Mouse (Mus musculus) regulatory T cell (primary cell): Measurements from ENCODE around the gene Gm15737.

Experiments used
- in situ Hi-C: fragments of 300-600 bp; cut with MboI, MseI; formaldehyde crosslinking; loops from one replicate; pipeline ENCODE4 v1.15.1; 2025; ENCODE audit warnings: high pct_unique_total_duplicates

Gene Gm15737

GRCm38 (mm10) chr6:92869089-92869581, at the start of gene Gm15737:
Gene Gm15737 (plus strand): TSS chr6:92869357.
- in situ Hi-C loops, result no loop called here

- in situ Hi-C loops, result no loop called here
Observed at GRCm38 (mm10) chr6:92821606-92822005, 47.6 kb upstream of the Gm15737 start.

GRCm38 (mm10) chr6:92822006-92822405, 47.2 kb upstream of the Gm15737 start:
- in situ Hi-C loops, result no loop called here

- in situ Hi-C loops, result no loop called here
Observed at GRCm38 (mm10) chr6:92823991-92824390, 45.2 kb upstream of the Gm15737 start.

- in situ Hi-C loops, result no loop called here
Observed at GRCm38 (mm10) chr6:92826561-92826960, 42.6 kb upstream of the Gm15737 start.

GRCm38 (mm10) chr6:92827360-92827759, 41.8 kb upstream of the Gm15737 start:
- in situ Hi-C loops, result no loop called here

- in situ Hi-C loops, result no loop called here
Observed at GRCm38 (mm10) chr6:92829148-92829547, 40.0 kb upstream of the Gm15737 start.

GRCm38 (mm10) chr6:92831106-92831505, 38.1 kb upstream of the Gm15737 start:
- in situ Hi-C loops, result no loop called here

DNA sequence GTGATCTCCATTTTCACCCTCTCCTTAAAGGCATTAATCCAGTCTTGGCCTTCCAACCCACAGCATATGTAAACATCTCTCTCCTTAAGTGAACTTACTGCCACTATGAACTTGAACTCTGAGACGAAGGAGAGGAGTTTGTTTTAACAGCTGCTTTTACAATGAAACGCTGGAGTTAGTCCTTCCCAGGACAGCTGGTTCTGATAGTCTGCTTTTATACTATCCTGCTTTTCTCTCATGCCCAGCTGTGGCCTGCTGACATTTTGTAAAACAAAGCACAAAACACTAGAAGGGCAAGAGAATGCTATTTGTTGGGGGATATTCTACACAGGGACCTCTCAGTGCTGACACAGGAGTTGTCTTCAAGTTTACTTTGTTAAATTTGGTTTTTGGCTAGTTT, 27.2 kb upstream of the Gm15737 start:
- in situ Hi-C loops, result no loop called here

DNA sequence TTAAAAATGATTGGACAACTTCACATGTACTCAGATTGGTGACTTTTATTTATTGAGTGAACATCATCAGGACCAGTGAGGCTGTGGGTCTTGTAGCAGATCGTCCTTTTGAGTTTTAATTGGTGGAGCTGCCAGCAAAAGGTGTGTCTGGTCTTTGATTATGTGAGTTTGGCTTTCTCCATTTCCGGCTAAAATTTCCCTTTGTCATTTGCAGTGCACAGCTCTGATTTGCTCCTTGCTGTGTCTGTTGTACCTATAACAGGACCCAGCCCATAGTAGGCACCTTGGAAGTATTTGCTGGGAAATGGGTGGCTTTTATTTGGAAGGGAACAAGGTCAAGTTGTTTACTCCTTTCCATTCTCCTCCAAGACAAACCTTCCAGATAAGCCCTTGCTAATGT, 25.7 kb upstream of the Gm15737 start:
- in situ Hi-C loops, result no loop called here

DNA sequence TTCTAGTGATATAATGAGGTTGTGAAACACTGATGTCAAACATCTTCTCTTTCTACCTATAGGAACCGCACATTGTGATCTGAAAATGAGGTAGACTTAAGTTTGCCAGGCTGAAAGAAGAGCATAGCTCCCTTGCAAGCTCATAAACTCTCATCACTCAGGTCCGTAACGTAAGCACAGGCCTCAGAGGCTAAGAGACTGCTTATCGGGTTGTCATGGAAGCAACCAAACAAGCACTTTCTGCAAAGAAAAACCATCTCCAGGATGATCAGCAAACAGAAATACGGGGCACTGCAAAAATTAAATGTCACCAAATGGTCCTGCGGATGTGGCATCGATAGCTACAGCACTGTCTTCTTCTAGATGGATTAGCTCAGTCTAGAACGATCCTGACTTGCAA, 23.3 kb upstream of the Gm15737 start:
- in situ Hi-C loops, result no loop called here

- in situ Hi-C loops, result no loop called here
Observed at GRCm38 (mm10) chr6:92846614-92847013, 22.5 kb upstream of the Gm15737 start.

- in situ Hi-C loops, result no loop called here
Observed at GRCm38 (mm10) chr6:92849208-92849607, 19.9 kb upstream of the Gm15737 start.

- in situ Hi-C loops, result no loop called here
Observed at GRCm38 (mm10) chr6:92850250-92850649, 18.9 kb upstream of the Gm15737 start.

GRCm38 (mm10) chr6:92854873-92855272, 14.3 kb upstream of the Gm15737 start:
- in situ Hi-C loops, result no loop called here

DNA sequence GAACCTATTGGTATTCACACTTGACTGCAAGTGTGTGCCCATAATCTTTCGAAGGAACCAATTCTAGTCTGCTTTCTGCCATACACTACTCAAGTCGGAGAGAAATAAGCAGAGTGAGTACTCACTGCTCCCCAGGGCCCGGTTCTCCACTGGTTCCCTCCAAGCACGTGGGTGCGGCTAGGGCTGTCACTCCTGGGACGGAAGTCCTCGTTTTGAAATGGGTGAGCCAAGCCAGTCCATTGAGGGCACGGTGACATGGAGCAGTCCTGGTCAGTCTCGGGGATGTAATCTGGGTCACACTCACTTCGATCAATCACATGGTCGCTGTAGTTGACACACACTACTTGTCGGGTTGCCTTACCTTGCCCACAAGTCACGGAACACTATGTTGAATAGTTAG, 11.4 kb upstream of the Gm15737 start:
- in situ Hi-C loops, result no loop called here

- in situ Hi-C loops, result no loop called here
Observed at GRCm38 (mm10) chr6:92858721-92859510, 10.2 kb upstream of the Gm15737 start.

DNA sequence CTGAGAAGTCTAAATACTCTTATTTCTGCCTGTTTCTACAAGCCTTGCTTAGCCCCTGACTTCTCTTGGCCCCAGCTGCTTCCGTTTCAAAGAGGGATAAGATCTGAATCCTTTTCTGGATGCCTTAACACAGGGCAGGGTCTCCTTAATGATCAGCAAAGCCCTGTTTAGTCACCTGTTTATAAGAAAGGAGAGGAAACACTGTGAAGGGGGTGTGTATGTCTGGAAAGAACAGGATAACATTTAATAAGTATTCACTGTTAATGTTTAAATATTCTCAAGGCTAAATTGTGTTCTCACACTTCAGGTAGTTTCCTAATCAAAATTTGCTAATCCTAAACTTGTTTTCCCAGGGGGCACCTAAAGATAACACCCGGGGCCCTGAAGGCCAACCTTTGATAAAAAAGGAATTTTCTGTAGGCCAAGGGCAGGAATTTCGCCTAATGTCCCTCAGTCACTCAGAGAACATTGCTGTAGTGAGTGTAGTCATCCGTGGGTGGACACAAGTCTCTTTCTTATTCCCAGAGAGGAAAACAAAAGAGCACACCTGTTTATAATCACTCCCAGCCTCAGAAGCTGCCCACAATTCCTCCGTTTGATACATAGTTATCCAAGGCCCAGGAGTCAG, 8.8 kb upstream of the Gm15737 start:
- in situ Hi-C loops, result no loop called here

DNA sequence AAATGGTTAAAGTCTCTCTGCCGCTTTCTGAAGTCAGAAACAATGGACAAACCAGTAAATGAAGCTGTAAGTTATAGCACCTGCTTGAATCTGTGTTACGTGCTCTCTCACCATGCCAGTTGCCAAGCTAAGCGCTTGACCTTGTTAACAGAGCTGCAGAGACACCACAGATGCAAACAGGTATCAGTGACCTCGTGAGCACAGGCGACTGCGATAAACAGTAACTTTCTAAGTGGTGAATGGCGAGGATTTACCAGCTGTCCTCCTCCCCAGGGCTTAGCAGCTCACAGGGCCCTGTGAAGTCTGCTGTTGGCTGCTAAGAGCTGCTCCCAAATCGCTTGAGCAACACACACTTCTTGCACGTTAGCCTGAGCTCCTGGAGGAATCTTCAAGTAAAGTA, 6.6 kb upstream of the Gm15737 start:
- in situ Hi-C loops, result no loop called here

GRCm38 (mm10) chr6:92869582-92870219, 544 bp downstream of the Gm15737 start:
- in situ Hi-C loops, result no loop called here

GRCm38 (mm10) chr6:92871813-92872212, 2.7 kb downstream of the Gm15737 start:
- in situ Hi-C loops, result no loop called here

DNA sequence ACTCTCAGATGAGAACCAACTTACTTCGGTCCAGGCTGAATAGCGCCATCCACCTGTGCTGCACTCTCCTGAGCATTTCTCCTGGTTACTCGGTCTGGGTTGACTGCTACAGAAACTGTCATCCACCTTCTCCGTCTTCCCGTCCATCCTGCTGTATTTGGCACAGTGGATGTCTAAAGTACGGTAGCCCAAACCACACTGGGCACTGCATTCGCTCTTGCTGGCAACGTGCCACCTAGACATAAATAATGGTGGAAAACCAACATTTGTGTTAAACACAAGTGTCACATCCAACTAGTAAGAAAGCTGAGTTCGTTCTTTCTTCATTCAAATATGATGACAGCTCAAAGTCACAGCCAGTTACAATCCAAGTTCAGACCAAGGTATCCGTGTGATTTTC, 3.6 kb downstream of the Gm15737 start:
- in situ Hi-C loops, result no loop called here

DNA sequence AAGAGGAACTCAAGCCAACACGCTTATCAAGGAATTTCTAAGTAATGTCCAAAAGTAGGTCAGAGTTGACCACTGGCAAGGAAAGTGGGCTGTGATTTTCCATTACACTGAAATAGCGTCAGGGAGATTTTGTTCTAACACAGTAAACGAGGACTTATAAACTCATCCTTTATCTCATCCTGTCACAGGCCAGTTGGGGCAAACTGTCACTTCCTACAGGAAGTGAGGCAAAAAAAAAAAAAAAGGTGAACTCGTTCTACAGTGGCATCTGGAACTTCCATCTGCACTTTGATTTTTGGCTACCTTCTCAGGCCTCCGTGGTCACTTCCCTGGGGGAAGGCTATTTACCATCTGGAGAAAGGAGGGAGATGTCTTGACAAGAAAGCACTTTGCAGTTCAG, 5.7 kb downstream of the Gm15737 start:
- in situ Hi-C loops, result no loop called here
